Mouse (Mus musculus) heart, postnatal 36 days (tissue): ENCODE results near the gene Slc22a12. TPM values are rescaled to one million over a fixed set of nuclear protein-coding genes. Genes with fewer than 3 reads are reported as not detected.

Experiments
- DNase-seq, 2 experiments: peaks; one replicate each; pipeline ENCODE4 v3.0.0; 2021 to 2022
- intact Hi-C: fragments of 180-260 bp; cut with DNase I; formaldehyde crosslinking; loops from one replicate; pipeline ENCODE4 v1.15.1; 2025
- total RNA-seq, 2 experiments: library from RNA; stranded (reverse); gene quantifications; 2 replicates each; pipeline ENCODE4 v1.2.3; 2021

Slc22a12 gene
- total RNA-seq, 2 experiments from 2014 or later: not detected

GRCm38 (mm10) chr19:6519483-6519882 is 23.3 kb downstream of the Slc22a12 start:
- intact Hi-C loops: no loop called here
- DNase-seq: no peak

- DNase-seq: no peak
- intact Hi-C loops: no loop called here
Measured at GRCm38 (mm10) chr19:6518601-6519000, 24.2 kb downstream of the Slc22a12 start.

DNA sequence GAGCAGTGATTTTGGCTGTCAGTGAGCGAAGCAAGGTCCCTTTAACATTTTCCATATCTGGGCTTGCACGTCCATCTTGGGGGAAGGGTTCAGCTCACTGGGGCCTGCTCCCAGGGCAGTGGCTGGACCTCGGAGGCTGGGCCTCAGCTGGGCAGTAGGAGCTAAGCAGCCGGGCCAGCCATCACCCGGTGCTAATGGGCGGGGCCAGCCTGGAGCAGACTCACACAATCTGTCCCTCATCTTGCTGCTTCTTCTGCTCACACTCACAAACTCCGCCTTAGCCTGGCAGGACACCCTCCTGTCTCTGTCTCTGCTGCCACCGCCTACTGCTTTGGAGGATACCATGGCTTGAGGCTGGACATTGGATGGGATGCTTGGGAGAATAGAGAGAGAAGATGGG is 26.7 kb downstream of the Slc22a12 start:
- no peak for DNase-seq
- intact Hi-C loops: no loop called here

DNA sequence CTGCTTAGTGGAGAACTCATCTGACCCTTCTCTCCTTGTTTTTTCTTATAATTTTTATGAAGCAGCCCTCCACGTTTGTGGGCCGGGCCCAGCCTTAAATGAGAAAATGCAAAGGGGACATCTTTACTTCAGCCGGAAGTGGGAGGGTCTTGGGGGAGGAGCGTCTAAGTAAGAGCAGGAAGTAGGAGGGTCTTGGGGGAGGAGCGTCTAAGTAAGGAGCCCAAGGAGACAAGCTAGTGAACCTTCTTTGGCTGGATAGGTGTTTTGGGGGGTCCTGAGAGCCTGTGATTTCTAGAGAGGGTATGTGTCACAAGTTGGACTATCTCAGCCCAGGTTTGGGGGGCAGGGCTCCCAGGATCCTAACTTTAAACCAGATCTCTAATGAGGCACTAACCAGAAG is 27.4 kb downstream of the Slc22a12 start:
- intact Hi-C loops: no loop called here
- no peak for DNase-seq

- intact Hi-C loops: no loop called here
Measured at GRCm38 (mm10) chr19:6514940-6515339, 27.9 kb downstream of the Slc22a12 start.

DNA sequence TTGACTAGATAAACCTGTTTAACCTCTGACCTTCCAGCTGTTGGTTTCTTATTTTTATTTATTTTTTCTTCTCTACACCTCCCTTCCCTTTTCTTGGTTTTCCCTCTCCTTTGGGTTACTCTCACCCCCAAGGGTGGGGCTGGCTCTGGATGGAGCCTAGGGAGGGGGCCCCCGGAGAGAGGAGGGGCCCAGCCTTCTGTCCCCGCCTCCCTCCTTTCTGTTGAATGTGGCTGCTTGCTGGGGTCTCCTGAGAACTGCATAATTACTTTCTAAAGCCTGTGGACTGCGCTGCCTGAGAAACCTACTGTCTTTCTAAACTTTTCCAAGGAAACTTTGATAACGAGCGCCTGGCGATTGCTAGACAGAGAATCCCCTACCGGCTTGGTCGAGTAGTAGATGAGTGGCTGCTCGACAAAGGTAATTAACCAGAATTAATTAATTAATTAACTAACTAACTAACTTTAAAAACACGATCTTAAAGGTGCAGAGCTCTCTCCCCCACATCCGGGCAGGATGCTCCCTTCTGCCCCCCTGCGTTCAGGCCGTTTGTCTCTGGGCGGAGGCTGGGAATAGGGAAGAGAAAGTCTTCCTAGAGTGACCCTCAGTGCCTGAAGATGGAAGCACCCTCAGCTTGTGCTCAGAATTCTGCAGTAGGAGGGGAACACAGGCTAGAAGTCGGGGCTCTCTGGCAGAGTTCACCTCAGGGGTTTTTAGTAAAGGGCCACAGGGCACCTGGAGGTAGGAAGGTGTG is 29.3 kb downstream of the Slc22a12 start:
- no peak for DNase-seq
- intact Hi-C loops: no loop called here

More at GRCm38 (mm10) chr19:6514940-6515339, 27.9 kb downstream of the Slc22a12 start:
- no peak for DNase-seq

DNA sequence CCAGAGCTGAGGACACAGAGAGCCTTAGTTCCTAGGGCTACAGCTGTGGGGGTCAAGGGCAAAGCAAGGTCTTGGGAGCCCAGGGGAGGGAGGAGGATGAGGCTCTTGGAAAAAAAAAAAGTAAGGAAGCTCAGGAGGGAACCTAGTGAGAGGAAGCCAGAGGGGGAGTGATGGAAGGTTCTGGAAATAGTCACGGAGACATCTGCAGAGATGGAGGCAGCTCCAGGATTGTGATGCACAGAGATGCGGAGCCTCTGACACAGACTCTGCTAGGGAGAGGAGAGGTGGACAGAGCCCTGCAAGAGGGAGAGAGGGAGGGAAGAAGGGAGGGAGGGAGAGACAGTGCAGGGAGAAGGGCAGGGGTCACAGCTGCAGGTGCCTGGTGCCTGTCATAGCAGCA is 32.3 kb downstream of the Slc22a12 start:
- intact Hi-C loops: no loop called here
- DNase-seq: no peak

- DNase-seq: no peak
- intact Hi-C loops: no loop called here
Measured at GRCm38 (mm10) chr19:6509881-6510280, 33.0 kb downstream of the Slc22a12 start.

GRCm38 (mm10) chr19:6507393-6507792 is 35.4 kb downstream of the Slc22a12 start:
- intact Hi-C loops: no loop called here

DNA sequence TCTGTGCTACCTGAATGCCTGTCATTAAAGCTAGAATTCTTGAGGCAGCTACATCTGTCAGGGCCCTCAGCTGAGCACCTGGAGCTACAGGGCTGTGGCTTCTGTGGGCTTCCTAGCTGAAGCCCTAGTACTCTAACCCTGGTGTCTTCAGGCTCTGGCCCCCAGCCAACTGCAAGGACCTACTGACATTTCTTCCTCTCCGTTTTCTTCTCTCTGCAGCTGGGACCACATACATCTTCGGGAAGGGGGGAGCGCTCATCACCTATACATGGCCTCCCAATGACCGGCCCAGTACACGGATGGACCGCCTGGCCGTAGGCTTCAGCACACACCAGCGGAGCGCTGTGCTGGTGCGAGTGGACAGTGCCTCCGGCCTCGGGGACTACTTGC is 38.2 kb downstream of the Slc22a12 start:
- intact Hi-C loops: no loop called here
- no peak for DNase-seq

More at GRCm38 (mm10) chr19:6507393-6507792, 35.4 kb downstream of the Slc22a12 start:
- no peak for DNase-seq

GRCm38 (mm10) chr19:6503926-6504655 is 38.7 kb downstream of the Slc22a12 start:
- intact Hi-C loops: no loop called here
- DNase-seq: no peak

DNA sequence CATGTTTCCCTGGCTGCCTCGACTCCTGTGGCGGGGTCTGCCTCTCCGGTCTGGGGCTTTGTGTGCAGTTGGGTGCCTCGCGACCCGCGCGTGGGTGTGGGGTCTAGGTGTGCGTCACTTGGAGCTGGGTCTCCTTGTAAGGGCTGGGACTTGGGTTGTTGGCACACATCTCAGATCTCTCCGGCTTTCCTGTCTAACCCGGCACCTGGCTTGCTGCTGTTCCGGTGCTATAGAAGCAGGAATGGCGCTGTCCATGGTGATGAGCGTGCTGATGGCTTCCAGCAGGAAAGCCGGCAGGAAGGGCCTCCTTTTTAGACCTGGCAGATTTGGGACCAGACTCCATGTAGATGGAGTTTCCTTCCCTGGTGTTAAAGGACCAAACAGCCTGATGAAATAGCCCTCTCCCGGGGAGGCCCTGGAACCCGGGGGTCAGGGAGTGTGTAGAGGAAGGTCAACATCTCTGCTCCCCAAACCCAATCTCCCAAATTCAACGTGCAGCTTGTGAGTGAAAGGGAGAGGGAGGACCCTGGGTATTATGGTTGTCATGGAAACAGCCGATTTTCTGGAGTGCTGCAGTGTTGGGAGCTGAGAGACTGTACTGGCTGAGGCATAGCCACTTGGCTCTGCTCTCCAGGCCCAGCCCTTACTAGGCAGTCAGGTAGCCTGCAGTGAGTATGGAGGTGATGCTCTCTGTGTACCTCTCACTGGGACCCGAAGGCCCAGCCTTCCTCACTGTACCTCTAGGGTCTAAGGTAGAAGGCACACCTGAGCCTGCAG is 40.1 kb downstream of the Slc22a12 start:
- peak; percentile 49 to 63 for DNase-seq
- intact Hi-C loops: no loop called here

DNA sequence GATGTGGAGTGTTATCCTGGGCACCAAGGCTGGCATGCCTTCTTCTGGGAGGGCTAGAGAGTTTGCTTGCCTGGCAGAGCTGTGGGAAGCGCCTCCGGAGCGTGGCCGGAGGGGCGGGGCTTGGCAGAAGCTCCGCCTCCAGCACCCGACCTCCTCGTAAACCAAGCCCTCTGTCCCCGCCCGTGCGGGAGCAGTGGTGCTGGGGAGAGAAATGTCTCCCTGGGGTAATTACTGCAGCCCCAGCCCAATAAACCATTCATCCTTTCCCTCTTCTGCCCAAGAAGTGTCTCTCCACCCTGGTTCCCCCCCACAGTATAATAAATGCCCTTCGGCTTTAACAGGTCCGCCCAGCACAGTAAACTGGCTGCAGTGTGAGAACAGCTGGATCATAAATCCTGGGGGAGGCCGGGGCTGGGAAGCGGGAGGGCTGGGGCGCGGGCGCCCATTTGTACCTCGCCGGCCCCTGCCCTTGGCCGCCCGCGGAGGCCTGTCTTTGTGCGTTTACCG is 40.7 kb downstream of the Slc22a12 start:
- DNase-seq: peak; percentile 43 to 48
- intact Hi-C loops: no loop called here

- intact Hi-C loops: no loop called here
- no peak for DNase-seq
Measured at GRCm38 (mm10) chr19:6500636-6501025, 42.2 kb downstream of the Slc22a12 start.

DNA sequence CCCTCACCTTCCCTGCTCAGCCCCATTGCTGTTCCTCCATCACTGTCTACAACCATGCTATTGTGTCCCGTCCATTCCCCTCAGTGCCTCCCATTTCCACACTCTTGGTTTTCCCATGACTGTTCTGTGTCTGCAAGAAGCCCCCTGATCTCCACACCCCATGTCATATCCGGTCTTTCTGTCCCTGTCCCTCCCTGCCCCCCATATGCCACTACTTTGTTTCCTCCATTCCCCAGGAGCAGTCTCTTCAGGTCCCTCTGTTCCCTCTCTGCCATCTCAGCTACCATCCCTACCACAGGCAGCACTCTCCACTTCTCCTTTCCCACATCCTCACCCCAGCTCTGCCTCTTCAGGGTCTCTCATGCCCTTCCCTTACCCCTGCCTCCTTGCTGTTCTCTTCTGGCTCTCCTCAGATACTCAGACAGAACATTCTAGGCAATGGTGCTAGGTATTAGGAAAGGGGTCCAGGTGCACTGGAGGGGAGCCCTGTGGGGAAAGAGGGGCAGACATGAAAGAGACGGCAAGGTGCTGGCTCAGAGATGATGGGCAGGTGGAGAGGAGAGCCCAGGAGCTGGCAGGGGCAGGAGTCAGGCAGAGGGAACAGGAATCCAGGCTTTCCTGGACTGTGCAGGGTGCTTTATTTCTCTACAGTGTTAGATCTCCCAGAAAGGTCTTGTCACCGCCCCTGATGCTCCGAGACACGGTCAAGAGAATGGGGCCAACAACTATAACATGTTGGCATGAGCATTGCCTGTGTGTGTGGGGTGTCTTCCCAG is 42.8 kb downstream of the Slc22a12 start:
- no peak for DNase-seq
- intact Hi-C loops: no loop called here

DNA sequence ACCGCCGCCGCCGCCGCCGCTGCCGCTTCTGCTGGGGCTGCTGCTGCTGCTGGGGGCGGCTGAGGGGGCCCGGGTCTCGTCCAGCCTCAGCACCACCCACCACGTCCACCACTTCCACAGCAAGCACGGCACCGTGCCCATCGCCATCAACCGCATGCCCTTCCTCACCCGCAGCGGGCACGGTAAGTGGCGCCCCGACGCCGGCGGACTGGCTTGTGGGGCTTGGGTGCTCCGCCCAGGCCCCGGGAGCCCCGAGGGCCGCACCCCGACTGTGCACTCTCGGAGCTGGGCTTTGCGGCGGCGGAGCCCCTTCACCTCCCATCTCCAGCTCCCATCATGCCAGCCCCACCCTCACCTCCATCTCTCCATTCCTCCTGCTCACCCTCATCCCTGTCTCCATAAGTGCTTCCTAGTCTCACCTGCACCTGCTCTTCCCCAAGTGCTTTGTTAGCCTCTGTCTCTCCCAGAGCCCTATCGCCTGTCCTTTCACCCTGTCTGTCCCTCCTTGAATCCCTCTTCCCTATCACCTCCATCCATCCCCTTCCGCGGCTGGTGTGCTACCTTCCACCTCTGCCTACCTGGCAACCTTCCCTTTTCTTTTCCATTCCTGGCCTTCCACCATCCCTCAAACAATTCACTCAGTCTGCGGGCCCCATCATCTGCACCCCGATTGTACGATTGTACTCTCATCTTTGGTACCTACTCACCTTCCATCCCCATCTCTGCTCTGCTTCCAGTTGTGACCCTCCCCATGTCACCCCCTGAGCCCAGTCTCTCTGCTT is 44.3 kb downstream of the Slc22a12 start:
- DNase-seq: no peak
- intact Hi-C loops: no loop called here

DNA sequence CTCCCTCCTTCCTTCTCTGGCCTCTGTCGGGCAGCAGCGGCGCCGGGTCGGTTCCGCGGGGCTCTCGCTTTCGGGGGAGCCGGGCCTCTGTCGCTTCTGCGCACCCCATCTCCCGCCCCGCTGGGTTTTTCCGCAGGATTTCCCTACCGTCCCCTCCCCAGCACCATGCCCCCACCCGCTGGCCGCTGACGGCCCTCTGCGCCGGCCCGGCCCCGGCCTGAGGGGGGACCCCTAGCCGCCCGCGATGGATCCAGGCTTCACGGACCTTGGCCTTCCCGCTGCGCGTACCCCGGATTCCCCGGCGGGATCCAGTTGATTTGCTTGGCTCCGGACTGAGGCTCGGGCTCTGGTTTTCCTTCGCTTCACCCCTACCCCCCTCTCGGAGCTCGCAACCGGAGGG is 45.0 kb downstream of the Slc22a12 start:
- intact Hi-C loops: no loop called here
- peak in 1 of 2 experiments; percentile 25 for DNase-seq

- no peak for DNase-seq
- intact Hi-C loops: no loop called here
Measured at GRCm38 (mm10) chr19:6497150-6497801, 45.6 kb downstream of the Slc22a12 start.
